Mouse (Mus musculus) layer of hippocampus, adult 9-10 months (tissue): ENCODE data around the gene Odf2.

Experiments used
- DNase-seq: peaks from one replicate; pipeline ENCODE4 v3.0.0; 2022; ENCODE audit warnings: low spot score

Odf2 gene

DNA sequence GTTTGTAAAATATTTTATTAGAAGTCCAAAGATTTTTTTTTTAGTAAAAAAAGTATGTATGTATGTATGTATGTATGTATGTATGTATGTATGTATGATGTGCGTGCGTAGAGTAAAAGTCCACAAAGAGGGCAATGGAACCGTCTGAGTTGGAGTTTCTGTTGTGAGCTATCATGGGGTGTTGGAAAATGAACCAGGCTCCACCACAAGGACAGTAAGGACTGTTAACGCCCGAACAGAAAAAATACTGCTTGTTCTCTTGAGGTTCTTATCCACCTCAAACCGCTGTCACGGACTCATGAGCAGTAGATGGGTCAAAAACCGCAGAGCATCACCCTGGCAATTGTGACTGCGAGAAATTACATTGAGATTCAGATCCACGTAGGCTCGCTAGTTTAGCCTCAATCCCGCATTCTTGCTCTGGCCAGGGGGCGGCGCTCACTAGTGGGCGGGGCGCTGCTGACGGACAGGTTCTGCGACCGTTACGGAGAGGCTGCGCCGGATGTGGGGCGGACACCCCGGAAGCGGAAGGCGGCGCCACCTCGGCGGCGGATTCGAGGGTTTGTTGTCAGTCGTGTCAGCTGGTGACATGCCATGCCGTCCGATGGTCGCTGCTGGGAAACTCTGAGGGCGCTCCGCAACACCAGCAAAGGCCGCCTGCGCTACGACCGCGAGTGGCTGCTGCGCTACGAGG, 46.0 kb downstream of the Odf2 start, which contains the start of gene Gle1:
Gle1 (plus strand) TSS at position 521 of the 694 bp plus-strand sequence.
- peak; percentile 88 for DNase-seq

DNA sequence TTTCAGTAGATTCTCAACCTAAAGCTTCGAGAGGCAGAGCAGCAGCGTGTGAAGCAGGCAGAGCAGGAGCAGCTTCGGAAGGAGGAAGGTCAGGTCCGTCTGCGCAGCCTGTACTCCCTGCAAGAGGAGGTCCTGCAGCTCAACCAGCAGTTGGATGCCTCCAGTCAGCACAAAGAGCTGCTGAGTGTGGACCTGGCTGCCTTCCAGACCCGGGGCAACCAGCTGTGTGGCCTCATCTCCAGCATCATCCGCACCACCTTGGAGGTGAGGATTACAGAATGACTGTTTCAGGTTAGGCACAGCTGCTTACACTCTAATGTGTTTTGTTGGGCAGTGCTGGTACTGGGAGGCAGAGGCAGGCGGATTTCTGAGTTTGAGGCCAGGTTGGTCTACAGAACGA, 51.1 kb downstream of the Odf2 start:
- no peak for DNase-seq

DNA sequence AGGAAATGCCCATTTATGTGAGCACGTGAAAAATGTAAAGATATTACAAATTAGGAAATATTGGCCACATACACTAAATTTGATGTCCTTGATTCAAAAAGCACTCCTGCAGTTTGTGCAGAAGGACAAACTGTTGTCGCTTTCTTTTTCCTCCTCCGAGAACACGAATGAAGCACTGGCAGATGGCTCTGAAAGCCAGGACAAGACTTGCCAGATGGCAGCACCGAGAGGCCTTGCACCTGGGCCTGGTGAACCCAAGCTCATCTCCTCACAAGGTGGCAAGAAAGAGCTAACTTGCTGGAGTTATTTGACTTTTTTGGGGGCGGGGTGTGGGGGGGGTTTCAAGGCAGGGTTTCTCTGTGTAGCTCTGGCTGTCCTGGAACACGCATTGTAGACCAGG, 51.8 kb downstream of the Odf2 start:
- no peak for DNase-seq

DNA sequence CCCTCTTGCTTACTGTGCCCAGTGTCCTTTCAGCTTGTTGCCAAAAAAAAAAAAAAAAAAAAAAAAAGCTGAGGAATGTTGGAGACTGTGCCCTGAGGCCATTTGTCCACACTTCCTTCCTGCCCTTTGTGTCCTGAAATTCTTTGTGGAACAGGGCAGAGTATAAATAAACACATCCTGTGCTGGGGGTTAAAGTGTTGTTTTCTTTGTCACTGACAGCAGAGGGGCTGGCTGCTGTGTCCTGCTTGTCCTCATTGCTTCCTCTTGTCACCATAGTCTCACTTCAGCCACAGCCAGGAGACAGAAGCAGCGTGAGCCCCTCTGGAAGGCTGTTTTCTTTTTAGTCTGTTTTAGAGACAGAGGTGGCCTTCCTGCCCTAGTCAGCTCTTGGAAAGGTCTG, 55.7 kb downstream of the Odf2 start:
- no peak for DNase-seq

DNA sequence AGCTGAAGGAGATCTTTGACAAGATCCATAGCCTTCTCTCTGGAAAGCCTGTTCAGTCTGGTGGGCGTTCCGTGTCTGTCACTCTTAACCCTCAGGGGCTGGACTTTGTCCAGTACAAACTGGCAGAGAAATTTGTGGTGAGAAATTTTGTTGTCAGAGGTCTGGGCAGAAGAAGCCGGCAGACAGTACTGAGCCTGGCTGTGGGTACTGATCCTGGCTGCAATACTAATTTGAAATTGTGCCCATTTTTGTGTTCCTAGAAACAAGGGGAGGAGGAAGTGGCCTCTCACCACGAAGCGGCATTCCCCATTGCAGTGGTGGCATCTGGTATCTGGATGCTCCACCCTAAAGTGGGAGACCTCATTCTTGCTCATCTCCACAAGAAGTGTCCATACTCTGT, 59.9 kb downstream of the Odf2 start:
- no peak for DNase-seq

DNA sequence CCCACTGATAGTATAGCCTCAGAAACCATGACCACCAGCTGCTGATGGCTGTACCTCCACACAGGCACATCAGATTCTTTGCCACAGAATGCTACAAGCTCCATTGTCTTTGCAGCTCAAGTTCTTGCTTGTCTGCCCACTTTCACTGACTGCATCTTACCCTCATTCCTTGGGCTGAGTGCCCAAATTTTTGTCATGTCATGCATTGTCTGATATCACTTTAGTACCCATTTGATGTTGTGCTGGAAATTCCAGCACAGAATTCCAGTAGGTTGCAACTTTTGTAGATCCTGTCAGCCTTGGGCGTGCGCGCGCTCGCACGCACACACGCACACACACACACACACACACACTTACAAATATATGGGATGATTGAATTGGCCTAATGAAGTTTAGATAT, 72.2 kb downstream of the Odf2 start:
- DNase-seq = no peak

DNA sequence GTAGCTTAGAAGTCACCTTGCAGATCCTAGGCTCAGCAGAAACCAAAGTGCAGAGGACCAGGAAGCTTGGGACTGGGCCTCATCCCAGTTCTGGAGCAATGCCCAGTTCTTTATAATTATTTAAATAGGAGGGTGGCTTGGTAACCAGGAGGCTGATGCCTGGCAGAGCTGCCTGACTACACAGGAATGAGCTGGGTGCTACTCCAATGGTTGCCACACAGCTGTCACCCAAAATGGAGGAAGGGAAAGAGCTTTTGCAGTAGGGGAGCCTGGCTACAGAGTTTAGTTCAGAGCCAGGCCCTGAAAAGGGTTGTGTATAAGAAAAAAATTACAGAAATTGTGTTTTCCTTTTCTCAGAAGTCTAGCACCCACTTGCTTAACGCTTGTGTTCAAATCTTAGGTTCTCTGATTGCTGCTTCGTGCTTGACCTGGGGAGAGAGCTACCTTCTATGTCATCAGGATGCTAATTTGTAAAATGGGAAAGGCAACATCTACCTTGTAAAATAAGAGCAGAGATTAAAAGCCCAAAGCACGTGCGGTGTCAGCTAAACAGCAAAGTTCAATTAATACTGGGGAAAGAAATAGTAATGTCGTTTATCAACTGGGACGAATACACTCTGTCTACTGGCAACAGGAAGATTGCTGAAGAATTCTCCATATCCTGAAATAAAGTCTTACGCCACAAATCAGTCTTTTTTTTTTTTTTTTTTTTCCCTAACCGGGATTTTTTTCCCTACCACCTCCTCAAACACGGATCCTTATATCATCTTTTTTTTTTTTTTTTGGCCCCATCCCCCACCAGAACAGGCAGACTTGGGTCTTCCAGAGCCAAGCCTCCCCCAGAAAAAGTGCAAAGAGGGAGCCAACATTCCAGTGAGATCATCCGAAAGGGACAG, 75.6 kb downstream of the Odf2 start:
- no peak for DNase-seq

DNA sequence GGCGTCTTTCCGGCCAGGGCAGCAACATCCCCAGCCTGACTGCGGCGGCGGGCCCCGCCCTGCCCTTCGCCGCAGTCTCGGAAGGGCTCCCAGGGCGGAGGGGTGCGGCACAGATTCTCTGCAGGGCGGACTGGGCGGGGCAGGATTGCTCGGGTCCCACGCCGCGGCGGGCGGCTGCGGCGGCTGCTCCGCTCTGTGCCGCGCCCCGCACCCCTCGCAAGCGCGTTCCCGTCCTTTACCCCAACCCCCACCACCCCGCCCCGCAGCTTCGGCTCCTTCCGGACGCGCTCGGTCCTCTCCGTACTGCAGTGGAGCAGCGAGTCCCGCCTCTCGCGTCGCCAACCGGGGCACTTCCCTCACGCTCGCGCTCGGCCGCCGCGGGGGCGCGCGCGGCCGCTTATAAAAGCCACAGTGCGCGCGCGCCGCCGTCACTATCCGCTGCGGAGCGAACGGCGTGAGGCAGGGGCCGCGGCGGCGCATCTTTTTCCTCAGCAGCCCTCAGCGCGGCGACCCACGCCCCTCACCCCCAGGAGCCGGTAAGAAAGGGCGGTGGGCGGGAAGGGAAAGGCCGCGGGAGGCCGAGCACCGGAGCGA, 76.3 kb downstream of the Odf2 start, which contains the start of gene Sptan1:
Sptan1 (plus strand) TSS at position 311 of the 594 bp plus-strand sequence.
- peak; percentile 80 for DNase-seq

DNA sequence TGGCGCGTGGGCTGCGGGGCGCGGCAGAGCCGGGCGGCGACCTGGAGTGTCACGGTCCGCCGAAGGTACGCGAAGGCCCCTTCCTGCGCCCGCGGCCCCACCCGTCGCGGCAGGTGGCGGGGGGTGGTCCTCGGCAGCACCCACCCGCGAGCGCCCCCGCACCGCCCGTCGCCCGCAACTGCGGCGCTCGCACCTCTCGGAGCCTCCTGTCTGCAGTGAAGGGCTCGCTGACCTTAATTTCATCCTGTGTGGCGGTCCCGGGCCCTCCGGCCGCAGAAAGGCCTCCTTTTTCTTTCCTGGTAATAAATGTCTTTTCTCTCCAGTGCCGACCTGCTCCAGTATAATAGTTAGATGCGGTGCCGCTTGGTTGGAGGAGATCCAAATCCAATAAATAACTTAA, 76.9 kb downstream of the Odf2 start:
- no peak for DNase-seq

DNA sequence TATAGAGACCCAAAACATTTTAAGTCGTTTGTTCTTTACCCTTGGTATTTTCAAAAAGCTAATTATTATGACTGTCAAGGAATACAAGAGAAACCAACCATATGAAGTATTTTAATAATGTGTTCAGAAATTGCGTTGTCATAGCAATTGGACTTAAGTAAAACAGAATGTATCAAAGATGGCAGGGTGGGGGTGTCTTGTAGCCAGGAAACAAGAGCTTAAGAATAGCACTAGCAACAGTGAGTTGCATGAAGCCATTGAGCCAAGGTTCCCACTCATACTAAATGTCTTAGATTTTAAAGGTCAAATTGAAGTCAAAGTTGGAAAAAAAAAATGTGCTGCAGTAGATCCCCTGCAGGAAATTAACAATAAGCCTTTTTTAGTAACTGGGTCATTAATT, 77.8 kb downstream of the Odf2 start:
- DNase-seq = no peak

DNA sequence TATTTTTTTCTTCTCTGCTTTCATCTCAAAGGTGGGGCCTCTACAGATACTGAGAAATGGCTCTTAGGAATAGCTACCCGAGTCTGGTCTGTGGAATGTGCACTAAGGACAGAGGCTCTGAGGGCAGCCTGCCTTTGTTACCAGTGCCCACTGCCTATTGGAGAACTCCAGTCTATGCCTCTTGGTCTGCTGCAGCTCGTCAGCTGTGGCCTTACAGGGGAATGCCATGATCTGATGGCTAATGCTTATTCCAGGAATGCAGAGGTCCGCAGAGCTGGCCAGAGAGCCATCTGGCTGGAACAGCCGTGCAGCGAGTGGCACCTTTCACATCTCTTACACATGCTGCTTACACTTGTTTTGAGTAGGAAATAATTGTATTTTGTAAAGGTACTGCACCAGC, 78.7 kb downstream of the Odf2 start:
- no peak for DNase-seq

DNA sequence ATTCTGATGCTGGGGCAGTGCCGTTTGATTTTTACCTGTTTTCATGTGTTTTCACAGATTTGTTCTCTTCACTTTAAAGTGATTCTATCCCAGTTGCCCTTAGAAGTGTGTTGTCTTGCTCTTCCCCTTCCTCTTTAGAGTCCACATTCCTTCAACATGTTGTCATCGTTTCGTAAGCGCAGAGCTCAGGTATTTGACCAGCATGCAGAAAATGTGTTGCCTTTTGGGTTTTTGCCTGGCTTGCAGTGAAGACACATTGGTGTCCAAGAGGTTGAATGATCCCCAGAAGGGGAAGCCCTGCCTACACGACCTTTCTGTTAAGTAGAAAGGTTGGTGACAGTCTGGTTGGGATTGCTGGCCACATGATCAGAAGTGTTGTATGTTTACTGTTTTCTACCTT, 79.6 kb downstream of the Odf2 start:
- DNase-seq = no peak

DNA sequence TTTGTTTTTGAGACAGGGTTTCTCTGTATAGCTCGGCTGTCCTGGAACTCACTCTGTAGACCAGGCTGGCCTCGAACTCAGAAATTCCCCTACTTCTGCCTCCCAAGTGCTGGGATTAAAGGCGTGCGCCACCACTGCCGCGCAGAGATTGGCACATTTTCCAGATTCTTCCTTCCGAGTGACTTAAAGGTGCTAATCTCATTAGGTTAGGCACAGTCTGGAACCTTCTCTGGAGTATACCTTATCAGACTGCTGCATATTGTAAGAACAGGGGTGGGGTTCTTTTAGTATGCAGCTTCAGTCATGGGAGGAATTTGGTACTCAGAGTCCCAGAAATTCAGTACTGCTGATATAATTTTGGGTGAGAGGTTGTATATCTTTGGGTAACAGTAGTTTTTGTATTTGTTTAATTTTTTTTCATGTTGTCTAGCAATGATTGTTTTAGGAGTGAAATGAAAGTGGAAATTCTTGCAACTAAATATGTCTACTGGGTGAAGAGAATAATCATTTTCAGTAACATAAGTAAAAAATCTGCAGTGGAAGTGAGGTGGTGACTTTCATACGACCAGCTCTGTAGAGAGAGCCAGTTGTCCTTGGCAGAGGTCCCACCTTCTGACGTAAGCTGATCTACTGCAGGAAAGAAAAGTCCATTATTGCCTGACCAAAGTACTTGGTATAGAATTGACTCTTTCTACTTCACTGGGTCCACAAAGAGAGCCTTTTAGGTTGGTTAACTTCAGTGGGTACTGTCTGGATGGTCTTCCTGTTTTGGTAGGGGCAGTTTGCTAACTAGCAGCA, 83.0 kb downstream of the Odf2 start:
- no peak for DNase-seq

DNA sequence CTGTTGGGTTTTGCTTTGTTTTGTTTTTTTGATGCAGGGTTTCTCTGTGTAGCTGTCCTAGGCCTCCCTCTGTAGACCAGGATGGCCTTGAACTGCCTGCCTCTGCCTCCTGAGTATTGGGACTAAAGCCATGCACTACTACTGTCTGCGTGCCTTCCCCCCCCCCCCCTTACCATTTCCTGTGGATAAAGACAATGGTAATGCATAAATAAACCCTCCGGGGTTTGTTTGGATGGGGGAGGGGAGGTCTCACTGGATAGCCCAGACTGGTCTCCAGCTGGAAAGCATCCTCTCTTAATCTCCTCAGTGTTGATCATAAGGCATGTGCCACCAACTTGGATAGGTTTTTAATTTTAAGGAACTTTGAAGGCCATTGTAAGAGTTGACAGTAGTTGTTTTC, 84.5 kb downstream of the Odf2 start:
- DNase-seq = no peak

DNA sequence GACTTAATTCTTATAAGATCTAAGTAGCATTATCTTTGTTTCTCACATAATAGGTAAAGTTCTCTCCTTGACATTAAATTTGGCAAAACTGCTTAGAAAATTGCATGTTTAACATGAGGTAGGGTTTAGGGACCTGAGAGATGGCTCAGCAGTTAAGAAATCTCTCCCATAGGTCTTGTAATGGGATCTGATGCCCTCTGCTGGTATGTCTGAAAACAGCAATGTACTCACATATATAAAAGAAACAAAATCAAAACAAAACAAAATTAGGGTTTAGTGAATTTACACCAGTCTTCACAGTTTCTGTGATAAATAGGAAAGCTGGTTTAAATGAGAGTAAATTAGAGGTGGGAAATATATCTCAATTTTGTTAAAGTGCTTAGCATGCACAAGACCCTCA, 88.3 kb downstream of the Odf2 start:
- DNase-seq = peak; percentile 65

DNA sequence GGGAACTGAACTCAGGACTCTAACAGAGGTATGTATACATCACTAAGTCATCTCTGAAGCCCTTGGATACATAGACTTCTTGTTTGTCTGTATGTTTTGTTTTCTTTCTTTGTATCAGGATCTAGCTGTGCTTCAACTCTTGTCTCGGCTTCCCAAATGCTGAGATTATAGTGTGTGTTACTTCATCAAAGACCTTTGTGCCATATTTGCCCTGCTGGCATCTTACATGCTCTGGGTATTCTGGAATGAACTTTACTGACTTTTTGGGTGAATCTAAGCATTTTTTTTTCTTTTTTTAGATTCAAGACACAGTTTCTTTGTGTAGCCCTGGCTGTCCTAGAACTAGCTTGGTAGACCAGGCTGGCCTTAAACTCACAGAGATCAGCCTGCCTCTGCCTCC, 91.6 kb downstream of the Odf2 start:
- no peak for DNase-seq
